Mouse (Mus musculus) left cerebral cortex, postnatal 10 days (tissue): Measurements from ENCODE around the gene Nup210. TPM values are rescaled to one million over a fixed set of nuclear protein-coding genes. Genes with fewer than 3 reads are reported as not detected.
"Not testable (repeated sequence)": the region's sequence is repeated elsewhere in the genome, so short reads cannot be mapped to it uniquely, and the experiment has no call there.

ENCODE experiments used
- DNase-seq, 2 experiments: peaks; one replicate each; pipeline ENCODE4 v3.0.0; 2021 to 2022; ENCODE audit warnings: low spot score in 2 of 2, mixed read lengths in 1 of 2; ENCODE audit errors: extremely low spot score in 1 of 2
- intact Hi-C: fragments of 180-260 bp; cut with DNase I; formaldehyde crosslinking; loops from one replicate; pipeline ENCODE4 v1.15.1; 2025
- total RNA-seq, 2 experiments: library from RNA; stranded (reverse); gene quantifications; 2 replicates each; pipeline ENCODE4 v1.2.3; 2021

The Nup210 gene
- total RNA-seq, 2 experiments from 2014 or later, result 35.6 to 36.7 TPM

DNA sequence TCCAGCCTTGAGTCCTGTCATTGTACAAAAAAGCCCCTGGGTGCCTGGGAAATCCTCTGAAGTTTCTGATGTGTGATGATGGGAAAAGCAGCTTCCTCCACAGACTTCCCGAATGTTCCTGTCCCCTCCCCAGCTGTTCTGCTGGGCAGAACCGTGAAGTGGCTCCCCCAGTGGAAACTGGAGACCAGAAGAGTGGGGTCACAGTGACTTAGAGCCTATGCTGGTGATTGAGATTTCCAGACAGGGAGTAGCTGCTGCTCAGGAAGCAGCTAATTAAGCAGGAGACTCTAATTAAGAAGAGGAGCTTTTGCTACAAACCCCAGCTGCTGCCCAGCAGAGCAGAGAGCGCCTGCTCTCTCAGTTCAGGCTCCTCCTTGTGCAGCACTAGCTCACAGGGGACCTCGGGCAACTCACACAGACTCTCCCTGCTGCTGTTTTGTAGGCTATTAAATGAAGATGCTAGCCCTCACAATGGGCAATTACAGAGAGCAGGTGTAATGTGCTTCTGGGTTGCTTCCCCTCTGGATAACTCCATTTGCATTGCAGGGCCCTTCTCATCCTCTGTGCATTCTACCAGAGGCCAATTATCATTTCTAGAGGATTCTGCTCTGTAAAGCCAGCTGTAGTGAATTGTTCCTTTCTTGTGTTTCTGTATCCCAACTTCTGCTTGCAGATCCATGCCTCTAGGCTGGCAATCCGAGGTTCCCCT, 30.0 kb upstream of the Nup210 start:
- DNase-seq, result no peak
- intact Hi-C loops, result loop anchor here (10.0 kb wide), 1 partner anchor 412 kb away; no protein-coding TSS in a partner anchor

DNA sequence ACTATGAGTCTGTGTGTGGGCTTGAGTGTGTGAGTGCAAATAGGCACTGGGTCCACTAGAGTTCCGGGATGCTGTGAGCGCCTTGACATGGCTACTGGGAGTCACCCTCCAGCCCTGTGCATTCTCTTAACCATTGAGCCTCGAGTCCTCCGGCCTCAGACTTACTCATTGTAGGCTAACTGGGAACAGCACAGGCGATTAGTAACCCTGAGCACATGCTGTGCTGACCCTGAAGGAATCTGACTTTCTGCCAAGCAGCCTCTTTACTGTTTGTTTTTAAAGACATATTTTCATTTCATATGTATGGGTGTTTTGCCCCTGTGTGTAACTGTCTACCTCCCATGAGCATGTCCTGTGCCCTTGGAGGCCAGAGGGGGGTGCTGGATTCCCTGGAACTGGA, 28.9 kb upstream of the Nup210 start:
- DNase-seq, result no peak
- intact Hi-C loops, result loop anchor here (10.0 kb wide), 1 partner anchor 411 kb away; no protein-coding TSS in a partner anchor

DNA sequence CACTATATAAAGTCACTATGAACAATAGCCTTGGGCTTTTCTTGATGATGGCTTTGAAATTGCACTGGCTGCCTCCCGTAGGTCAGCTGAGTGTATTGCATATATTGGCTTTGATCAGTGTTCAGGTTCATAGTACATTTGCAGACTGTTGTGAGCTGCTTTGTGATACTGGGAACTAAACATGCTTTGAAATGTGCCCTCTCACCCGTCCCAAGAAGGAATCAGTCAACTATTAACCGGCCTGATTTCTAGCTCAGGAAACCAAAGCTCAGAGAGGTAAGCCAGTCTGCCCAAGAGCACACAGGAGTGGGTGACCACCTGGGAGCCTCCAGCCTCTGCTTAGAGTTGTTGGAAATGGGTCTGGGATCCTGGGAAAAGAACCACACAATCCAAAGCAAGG, 28.4 kb upstream of the Nup210 start:
- intact Hi-C loops, result loop anchor here (10.0 kb wide), 1 partner anchor 410 kb away; no protein-coding TSS in a partner anchor
- DNase-seq, result no peak

DNA sequence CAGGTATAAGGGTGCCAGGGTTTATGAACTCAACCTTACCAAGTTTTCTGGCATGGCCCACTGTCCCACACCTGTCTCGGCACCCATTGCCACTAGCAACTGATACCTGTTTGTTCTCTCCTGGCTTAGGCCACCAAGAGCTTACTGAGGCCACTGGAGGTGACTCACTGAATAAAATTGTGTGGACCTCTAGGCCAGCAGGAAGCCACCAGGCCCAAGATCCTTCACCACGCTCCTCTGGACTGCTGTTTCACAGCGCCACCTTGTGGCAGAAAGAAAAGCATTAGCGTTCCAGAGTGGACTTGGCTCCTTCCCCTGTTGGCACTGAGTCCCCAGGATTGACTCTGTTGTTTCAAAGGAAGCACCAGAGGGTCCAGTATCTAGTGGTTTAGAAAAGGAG, 23.2 kb upstream of the Nup210 start:
- intact Hi-C loops, result loop anchor here (5.0 to 10.0 kb wide), 3 partner anchors 78 to 405 kb away; no protein-coding TSS in a partner anchor
- DNase-seq, result peak; percentile 45 to 80

DNA sequence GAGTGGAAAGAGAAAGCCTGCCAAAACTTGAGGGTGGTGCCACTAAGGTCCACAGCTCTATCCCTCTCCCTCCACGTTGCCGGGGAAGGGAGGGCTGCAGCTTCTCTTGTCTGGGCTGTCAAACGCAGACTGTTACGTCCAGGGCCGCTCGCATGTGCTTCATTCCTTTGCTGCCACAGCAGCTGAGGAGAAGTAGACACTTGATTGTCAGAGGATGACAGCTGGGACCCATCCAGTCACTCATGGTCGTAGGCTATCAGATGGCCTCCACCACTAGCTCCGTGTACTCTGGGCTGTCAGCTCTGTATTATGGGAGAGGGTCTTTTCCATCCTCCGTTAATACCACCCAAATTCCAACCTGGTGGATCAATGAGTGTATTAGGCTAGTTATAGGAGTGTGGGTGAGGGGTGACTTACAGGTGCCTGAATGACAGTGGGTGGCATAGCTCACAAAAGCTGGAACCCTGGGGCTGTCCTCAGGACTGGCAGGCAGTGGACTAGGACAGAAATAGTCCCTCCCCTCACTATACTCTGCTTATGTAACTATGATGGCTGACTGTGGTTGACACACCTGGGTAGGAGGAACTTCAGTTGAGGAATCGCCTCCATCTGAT, 20.8 kb upstream of the Nup210 start:
- intact Hi-C loops, result loop anchor here (5.0 kb wide), 1 partner anchor 75 kb away; no protein-coding TSS in a partner anchor
- no peak for DNase-seq

DNA sequence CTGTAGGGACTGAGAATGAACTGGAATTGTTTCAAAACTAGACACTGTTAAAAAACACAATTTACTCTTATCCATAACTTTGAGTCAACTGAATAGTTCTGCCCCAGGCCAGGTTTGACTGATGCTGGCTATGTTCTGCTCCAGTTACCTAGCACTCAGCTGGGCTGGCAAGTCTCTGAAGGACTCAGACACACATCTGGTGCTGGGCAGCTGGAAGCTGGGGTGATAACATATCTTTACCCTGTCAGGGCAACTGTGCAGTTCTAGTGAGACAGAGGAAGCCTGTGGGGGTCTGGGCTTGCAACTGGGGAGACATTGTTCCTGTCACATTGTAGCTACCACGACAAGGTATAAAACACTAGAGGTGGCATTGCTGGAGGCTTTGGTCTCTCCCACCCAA, 14.2 kb upstream of the Nup210 start:
- intact Hi-C loops, result no loop called here
- no peak for DNase-seq

DNA sequence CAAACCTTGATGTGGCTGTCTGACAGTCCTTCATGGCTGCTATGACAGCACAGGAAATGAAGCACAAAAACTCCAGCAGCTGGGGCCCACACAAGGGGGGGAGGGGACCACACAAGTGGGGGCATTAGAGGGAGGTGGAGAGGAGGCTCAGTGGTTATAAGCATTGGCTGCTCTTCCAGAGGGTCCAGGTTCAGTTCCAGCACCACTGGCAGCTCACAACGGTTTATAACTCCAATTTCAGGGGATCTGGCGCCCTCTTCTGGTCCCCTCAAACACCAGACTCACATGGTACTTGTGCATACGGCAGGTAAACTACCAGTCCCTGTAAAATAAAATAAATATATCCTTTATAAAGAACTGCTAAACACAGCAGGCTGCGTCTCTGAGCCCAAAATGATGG, 12.4 kb upstream of the Nup210 start:
- intact Hi-C loops, result no loop called here
- DNase-seq, result no peak

DNA sequence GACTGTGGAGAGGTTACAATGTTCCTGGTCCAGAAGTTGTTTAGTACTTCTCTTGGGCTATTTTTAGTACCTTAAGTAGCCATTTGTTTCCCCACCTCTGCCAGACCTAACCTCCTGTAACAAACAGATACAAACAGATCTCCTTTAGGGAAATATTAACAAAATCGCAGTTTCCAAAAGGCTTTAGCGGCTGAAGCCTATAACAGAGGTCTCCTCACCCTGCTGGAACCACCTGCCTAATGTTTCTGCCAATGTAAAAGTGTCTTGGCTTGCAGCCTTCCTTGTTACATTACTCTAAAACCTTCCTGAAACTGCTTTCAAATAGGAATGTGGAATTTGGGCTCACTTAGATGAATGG, 8.6 kb upstream of the Nup210 start:
- intact Hi-C loops, result no loop called here
- DNase-seq, result no peak

DNA sequence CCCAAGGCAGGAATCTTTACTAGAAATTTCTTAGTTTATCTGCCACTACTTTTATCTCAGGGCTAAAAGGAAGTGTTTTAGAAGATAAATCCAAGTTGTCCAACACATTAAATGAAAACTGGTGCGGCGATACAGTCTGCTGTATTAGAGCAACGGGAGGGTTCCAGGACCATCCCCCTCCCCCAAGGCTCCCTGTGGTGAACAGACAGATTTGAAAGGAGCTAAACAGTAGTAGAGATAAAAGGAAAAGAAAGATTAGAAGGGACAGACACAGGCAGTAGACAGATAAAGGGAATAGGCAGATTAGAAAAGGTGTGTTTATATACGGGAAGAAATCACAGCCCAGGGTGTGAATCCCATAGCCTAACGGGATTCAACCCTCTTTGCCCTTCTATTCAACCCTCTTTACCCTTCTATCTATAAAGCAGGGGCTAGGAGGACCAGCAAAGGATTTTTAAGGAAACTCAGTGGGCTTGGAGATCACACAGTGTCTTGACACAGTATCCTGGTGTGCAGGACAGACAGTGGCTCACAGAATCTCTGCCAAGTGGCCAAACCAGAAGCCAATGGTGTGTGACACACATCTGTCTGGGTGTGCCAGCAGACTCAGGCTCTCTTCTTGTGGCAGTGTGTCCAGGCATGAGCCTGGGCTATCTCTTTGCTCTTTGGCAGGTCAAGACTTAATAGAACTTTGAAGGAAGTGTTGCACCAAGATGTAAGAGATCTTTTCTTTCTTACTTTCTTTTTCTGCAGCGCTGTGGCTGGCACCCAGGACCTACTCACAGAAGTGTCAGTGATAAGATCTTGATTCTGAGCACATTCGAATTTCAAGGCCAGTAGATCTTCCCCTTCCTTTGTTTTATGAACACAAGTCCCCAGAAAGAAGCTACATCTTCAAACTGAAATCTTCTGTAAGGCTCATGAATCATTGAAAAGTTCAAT, 7.9 kb upstream of the Nup210 start:
- intact Hi-C loops, result no loop called here
- no peak for DNase-seq

DNA sequence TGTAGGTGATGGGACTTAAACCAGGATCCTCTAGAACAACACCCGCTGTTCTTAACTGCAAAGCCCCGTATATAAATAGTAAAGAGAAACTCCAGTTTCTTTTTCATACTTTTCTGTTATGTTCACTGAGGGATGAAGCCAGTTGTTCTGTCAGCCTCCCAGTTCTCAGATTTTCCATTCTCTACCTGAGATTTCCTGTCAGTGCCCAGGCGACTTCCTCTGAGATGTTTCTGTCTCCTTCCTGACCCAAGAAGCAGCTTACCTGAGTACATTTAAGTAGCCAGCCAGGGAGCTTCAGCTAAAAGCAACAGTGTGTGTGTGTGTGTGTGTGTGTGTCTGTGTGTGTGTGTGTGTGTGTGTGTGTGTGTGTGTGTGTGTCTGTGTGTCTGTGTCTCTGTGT, 6.8 kb upstream of the Nup210 start:
- intact Hi-C loops, result no loop called here
- no peak for DNase-seq

DNA sequence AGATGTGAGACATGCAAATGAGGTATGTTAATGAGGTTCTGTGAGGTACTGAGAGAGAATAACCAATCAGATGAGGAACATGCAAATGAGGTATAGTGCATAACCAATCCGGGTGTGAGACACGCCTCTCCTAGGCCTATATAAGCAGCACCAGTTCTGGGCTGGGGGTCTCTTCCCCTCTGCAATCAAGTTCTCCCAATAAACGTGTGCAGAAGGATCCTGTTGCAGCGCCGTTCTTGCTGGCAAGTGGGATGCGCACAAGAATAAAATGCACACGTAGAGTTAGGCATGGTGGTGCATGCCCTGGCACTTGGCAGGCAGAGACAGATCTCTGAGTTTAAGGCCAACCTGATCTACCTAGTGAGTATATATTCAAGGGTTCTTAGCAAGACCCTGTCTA, 4.5 kb upstream of the Nup210 start:
- DNase-seq, intact Hi-C loops: not testable (repeated sequence)

DNA sequence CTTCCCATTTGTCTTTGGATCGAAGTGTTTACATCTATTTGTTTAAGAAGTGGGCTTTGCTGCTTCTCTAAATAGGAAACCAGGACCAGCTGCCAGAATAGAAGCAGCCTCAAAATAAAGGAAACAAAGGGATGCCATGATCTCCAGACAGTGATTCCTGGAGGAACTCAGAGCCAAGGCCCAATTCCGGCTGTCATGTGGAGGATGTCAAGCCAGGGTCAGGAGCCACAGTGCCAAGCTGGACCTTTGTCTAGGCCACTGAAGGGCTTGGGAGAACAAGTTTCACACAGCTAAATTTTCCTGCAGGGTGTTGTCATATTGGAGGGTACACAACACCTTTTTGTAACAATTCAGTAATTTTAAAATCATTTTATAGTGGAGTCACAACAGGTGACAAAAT, 3.6 kb upstream of the Nup210 start:
- DNase-seq, result no peak
- intact Hi-C loops, result no loop called here

DNA sequence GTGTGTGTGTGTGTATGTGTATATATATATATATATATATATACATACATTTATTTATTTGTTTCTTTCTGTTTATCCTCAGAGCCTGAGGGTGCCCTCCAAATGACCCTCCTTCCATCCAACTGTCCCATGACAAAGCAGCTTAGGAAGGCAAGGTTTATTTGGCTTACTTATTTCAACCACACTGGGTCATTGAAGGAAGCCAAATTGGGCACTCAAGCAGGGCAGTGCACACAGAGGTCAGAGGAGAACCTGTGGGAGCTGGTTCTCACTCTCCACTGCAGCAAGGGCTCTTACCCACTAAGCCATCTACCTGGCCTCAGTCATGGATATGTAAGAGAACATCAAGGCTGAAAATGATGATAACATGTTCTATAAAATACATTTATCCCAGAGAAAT, 1.9 kb upstream of the Nup210 start:
- DNase-seq, result no peak
- intact Hi-C loops, result no loop called here

DNA sequence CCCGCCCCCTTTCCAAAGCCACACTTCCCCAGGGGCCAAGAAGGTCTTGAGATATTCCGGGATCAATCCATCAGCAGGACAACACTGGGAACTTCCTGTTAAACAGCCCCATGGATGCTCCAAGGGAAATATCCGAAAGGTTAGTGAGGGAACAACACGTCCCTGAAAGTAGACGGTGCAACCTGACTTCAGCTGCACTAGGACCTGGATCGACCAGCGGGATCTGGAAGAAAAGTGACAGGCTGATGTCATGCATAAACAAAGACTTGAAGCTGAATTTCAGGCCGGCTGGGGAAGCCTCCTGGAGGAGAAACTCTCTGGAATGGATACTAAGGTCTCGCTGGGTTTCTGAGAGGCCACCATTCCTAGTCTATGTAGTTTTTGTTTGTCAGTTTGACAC, 520 bp upstream of the Nup210 start:
- intact Hi-C loops, result no loop called here
- peak in 1 of 2 experiments; percentile 43 for DNase-seq

DNA sequence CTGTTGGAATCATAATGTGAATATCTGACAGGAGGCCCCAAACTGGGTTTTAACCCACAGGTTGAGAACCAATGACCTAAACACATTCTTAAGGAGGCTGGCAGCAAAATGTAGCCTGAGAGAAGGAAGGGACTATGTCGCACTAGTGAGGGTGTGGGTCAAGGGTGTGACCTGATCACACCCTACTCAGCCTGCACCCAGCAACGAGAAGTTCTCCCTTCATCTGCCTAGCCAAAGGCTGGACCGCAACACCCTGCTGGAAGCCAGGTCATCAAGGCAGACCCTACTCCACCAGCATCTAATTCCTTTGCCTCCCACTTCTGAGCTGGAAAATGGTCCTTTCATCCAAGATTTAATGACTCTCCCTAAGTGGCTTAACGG, 776 bp downstream of the Nup210 start:
- intact Hi-C loops, result no loop called here
- DNase-seq, result no peak

DNA sequence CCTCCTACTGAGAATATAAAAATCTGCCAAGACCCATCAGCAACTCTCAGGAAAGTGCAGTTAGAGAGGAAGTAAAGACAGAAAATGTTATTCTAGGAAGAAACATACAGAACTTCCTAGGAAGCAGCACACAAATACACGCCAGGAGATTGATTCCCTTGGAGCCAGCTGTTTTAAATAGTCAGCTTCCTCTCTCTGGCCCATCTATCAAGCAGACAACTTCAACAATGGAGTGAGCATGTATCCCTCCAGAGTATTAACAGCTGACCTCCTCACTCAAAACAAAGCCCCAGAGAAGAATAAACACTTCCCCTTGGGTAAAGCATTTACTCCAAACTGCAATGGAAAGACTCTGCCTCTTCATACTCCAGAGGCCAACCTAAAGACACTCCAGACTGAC, 1.5 kb downstream of the Nup210 start:
- no peak for DNase-seq

DNA sequence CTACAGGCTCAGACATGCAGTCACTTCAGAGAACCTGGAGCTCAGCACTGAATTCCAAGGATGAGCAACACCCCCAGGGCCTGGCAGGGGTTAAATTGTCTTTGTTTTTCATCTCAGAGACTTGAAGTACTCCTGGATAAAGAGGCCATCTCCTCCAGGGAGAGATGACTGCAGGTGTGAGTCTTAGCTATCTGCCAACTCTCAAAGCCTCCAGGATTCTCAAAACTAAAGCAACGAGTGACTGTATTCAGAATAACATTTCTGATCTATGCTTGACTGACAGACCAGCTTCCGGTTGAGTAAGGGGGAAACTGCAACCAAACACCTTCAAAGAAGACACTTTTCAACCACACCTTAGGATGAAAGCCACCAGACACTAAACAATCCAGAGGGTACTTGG, 1.9 kb downstream of the Nup210 start:
- no peak for DNase-seq
- intact Hi-C loops, result no loop called here

More for the DNA sequence above, 1.5 kb downstream of the Nup210 start:
- intact Hi-C loops, result no loop called here

DNA sequence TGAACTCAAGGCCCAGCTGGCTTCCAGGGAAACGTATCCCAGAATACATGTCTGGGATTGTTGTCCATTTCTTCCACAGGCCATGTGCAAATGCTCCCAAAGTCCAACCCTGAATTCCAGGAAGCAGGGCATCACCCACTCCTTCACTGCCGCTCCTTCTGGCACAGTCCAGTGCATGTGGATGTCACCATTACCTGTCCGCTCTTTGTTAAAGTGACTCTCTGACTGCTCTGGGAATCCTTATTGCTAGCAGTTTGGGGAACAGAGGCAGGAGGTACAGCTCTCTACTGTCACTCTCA, 4.7 kb downstream of the Nup210 start:
- intact Hi-C loops, result no loop called here
- no peak for DNase-seq

DNA sequence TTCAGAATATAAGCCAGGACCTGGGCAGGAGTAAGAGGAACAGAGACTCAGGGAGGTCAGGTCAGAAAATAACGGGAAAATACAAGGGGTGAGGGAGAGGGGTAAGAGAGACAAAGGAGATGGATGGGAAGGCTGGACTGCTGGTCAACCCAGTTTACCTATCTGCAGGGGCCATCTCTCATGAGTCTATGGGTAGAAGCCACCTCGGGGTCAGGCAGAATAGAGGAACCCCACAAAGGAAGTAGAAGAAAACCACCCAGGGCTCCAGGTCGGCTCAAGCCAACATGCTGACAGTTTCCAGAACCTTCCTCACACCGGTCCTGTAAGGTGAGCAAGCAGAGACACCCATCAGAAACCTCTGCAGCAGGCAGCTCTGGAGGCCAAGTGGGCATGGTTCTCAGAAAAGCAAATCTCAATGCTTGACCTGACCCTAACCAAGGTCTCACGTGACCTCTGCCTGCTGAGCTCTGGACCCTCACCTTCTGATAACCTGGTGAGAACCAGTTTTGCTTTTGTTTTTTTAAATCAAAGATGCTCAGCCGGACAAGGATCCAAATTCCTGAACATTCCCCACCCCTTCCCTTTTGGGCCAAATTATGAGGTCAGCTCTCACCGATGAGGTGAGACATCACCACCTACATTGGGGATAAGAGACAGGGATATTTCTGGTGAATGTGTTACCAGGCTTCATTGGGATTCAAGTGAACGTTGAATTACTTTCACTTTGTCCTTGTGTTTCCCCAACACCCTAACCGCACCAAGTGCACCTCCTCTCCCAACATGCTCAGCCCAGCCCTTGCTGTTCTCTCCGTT, 5.3 kb downstream of the Nup210 start:
- intact Hi-C loops, result no loop called here

More for the DNA sequence above, 5.3 kb downstream of the Nup210 start:
- no peak for DNase-seq
